ENCODE assay signal across 8 mouse cellular contexts in the genomic region with DNA sequence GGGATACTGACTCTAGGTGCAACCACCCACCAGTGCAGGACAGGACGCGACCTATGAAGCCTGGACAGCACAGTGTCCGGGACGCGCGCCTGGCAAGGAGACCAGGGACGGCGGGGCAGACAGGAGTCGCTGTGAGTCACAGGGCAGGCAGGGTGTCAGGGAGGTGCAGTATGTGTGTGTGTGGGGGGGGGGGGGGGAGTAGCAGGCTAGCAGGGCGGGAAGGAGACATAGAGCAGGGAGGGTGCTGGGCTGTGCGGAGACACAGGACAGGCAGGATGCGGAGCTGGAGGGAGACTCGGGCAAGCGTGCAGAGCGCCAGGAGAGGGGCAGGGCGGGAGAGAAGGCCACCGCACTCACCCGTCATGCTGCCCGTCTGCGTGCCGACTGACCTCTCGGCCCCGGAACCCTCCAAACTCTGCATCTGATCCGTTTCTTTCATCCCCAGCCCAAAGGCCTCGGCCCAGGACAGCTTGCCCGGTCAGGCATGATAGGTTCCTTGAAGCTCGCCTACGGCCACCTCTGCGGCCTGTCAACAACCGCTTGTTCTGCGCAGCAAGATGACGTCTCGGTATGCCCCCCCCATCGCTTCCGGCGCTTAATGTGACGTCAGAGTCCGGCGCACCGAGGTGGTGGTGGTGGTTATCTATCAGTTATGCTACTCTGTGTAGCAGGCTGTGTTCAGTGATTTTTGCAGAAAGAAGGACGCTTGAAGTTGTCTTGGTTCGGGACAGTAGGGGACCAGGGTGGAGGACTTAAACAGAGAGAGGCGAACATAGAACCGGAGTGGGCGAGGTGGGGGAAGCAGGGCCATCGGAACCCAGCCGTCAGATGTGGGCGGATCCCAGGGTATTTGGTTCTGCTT. TPM values are rescaled to one million over a fixed set of nuclear protein-coding genes. Genes with fewer than 3 reads are reported as not detected.
DNase-seq lines count a peak whose midpoint lies in the region; ATAC-seq and TF ChIP-seq lines count a peak whose summit lies in the region.

A gene (minus strand): TSS at position 562 of the 862 bp plus-strand sequence.

- no peaks in the 10 kb centered on the region for H3K9me3 ChIP-seq in heart, embryonic 15.5 days (replicated peaks)
- H3K9me3 ChIP-seq in liver, embryonic 14.5 days (ENCODE audit: control insufficient read depth, low read length) = no peaks in the 10 kb centered on the region
- H3K9me3 ChIP-seq in neural tube, embryonic 11.5 days (ENCODE audit: control insufficient read depth, low read length) = no peaks in the 10 kb centered on the region
- no peaks in the 10 kb centered on the region for H3K9me3 ChIP-seq in stomach, postnatal 0 days (ENCODE audit: control insufficient read depth, low read length)

- H3K9ac ChIP-seq in heart, embryonic 15.5 days = peak within 1 kb of the TSS; percentile 78
- H3K9ac ChIP-seq in liver, embryonic 14.5 days (replicated peaks) = peak within 1 kb of the TSS; percentile 78
- peak within 1 kb of the TSS; percentile 81 for H3K9ac ChIP-seq in neural tube, embryonic 11.5 days (ENCODE audit: low read length)
- peak within 1 kb of the TSS; percentile 92 for H3K9ac ChIP-seq in stomach, postnatal 0 days (ENCODE audit: low read length)

- ATAC-seq in CD4-positive, CD25-positive, alpha-beta regulatory T cell, adult 4 months = peak; percentile 86
- peak; percentile 86 for ATAC-seq in heart, embryonic 15.5 days (replicated peaks; ENCODE audit: insufficient number of reproducible peaks, insufficient read depth, low FRiP score, low read depth)
- ATAC-seq in liver, embryonic 14.5 days (ENCODE audit: insufficient read depth) = peak; percentile 94
- ATAC-seq in neural tube, embryonic 11.5 days (ENCODE audit: insufficient read depth, low FRiP score, low TSS enrichment) = peak; percentile 94
- ATAC-seq in stomach, postnatal 0 days (ENCODE audit: low FRiP score, low TSS enrichment) = peak; percentile 93

- TF ChIP-seq EP300 in liver, embryonic 14.5 days (IDR thresholded peaks at IDR 0.05; ENCODE audit: low read depth) = no peak
- TF ChIP-seq EP300 in stomach, postnatal 0 days (optimal IDR thresholded peaks at IDR 0.05) = no peak

- peak; percentile 72 for TF ChIP-seq CTCF in liver, embryonic 14.5 days (IDR thresholded peaks at IDR 0.05; ENCODE audit: low read depth)
- TF ChIP-seq CTCF in stomach, postnatal 0 days (IDR thresholded peaks at IDR 0.05; ENCODE audit: low read depth) = peak; percentile 56; the same call in 1 of the 2 replicates

- no peaks in the 10 kb centered on the region for H3K27me3 ChIP-seq in heart, embryonic 15.5 days
- H3K27me3 ChIP-seq in liver, embryonic 14.5 days (ENCODE audit: control insufficient read depth, insufficient read depth, low read length) = no peaks in the 10 kb centered on the region
- no peaks in the 10 kb centered on the region for H3K27me3 ChIP-seq in neural tube, embryonic 11.5 days (ENCODE audit: control insufficient read depth, insufficient read depth, low read length)
- H3K27me3 ChIP-seq in stomach, postnatal 0 days (ENCODE audit: control insufficient read depth, insufficient read depth, low read length) = no peaks in the 10 kb centered on the region

- peak within 1 kb of the TSS; percentile 79 for H3K4me2 ChIP-seq in heart, embryonic 15.5 days
- peak within 1 kb of the TSS; percentile 78 for H3K4me2 ChIP-seq in liver, embryonic 14.5 days (ENCODE audit: low read depth)
- peak within 1 kb of the TSS; percentile 66 for H3K4me2 ChIP-seq in neural tube, embryonic 11.5 days (ENCODE audit: low read depth)
- peak within 1 kb of the TSS; percentile 75 for H3K4me2 ChIP-seq in stomach, postnatal 0 days (replicated peaks; ENCODE audit: low read depth)

- DNase-seq in c-Kit-negative CD71-positive TER-119-positive erythroid progenitor cells, embryonic 14.5 days (ENCODE audit: low read depth, low spot score) = peak; percentile 87
- peak; percentile 75 for DNase-seq in fibroblast of lung, adult 2 months (ENCODE audit: low read depth)
- peak; percentile 95 for DNase-seq in kidney, postnatal 25 days
- peak; percentile 83 to 86 (median 84) for DNase-seq in liver, embryonic 14.5 days (ENCODE audit: low read depth in 3 of 3, low spot score in 3 of 3)
- DNase-seq in neural tube, embryonic 11.5 days (ENCODE audit: low spot score) = peak; percentile 93
- DNase-seq in stomach, postnatal 0 days (ENCODE audit: low spot score) = peak; percentile 97

- peak within 1 kb of the TSS; percentile 81 for H3K4me3 ChIP-seq in heart, embryonic 15.5 days
- peak within 1 kb of the TSS; percentile 78 to 90 for H3K4me3 ChIP-seq in liver, embryonic 14.5 days (ENCODE audit: insufficient read depth in 1 of 2, low read depth in 2 of 2, low read length in 2 of 2)
- H3K4me3 ChIP-seq in neural tube, embryonic 11.5 days (ENCODE audit: low read depth, low read length) = peak within 1 kb of the TSS; percentile 81
- H3K4me3 ChIP-seq in stomach, postnatal 0 days (ENCODE audit: low read depth, low read length) = peak within 1 kb of the TSS; percentile 83

- H3K36me3 ChIP-seq in heart, embryonic 15.5 days = peaks cover 7% of the 10 kb centered on the region; the same call in 1 of the 2 replicates
- no peaks in the 10 kb centered on the region; the same call in 1 of the 2 replicates for H3K36me3 ChIP-seq in liver, embryonic 14.5 days (replicated peaks; ENCODE audit: control insufficient read depth, insufficient read depth, low read depth)
- H3K36me3 ChIP-seq in neural tube, embryonic 11.5 days (ENCODE audit: control insufficient read depth, insufficient read depth, low read length) = 0 out of 2 replicates have a peak, but pooled peaks cover 2% of the 10 kb centered on the region
- no peaks in the 10 kb centered on the region for H3K36me3 ChIP-seq in stomach, postnatal 0 days (ENCODE audit: control insufficient read depth, insufficient read depth, low read length)

- peak within 1 kb of the TSS; percentile 67 for H3K27ac ChIP-seq in heart, embryonic 15.5 days
- H3K27ac ChIP-seq in liver, embryonic 14.5 days = peak within 1 kb of the TSS; percentile 32
- H3K27ac ChIP-seq in neural tube, embryonic 11.5 days (ENCODE audit: low read depth, low read length) = no peak within 1 kb of the TSS
- H3K27ac ChIP-seq in stomach, postnatal 0 days (replicated peaks) = peak within 1 kb of the TSS; percentile 75

- H3K4me1 ChIP-seq in heart, embryonic 15.5 days (replicated peaks) = peaks cover 7% of the 10 kb centered on the region
- H3K4me1 ChIP-seq in liver, embryonic 14.5 days (replicated peaks; ENCODE audit: control insufficient read depth in 2 of 2, insufficient read depth in 2 of 2, low read length in 1 of 2) = peaks cover 3 to 10% of the 10 kb centered on the region in 2 experiments
- peaks cover 5% of the 10 kb centered on the region for H3K4me1 ChIP-seq in neural tube, embryonic 11.5 days (ENCODE audit: control insufficient read depth, insufficient read depth, low read length)
- H3K4me1 ChIP-seq in stomach, postnatal 0 days (replicated peaks; ENCODE audit: control insufficient read depth, insufficient read depth) = 0 out of 2 replicates have a peak, but pooled peaks cover 3% of the 10 kb centered on the region

- 0% methylated on average over 46 of the region's 48 CpGs for WGBS in heart, embryonic 15.5 days
- WGBS in liver, embryonic 14.5 days (ENCODE audit: insufficient replicate concordance) = under 1% methylated on average over 46 of the region's 48 CpGs
- under 1% methylated on average over 43 of the region's 48 CpGs for WGBS in neural tube, embryonic 11.5 days
- WGBS in stomach, postnatal 0 days = under 1% methylated on average over 48 of the region's 48 CpGs

RNA-seq across cellular contexts. Expression of the gene that starts here (rescaled TPM):
- polyA plus RNA-seq in CD4-positive, CD25-positive, alpha-beta regulatory T cell, adult 4 months (2017; shearing (Covaris generic)) = 10 to 100 TPM; 42.8 to 44.7 TPM
- polyA plus RNA-seq in heart, embryonic 15.5 days (2015; fragmentation: Nextera tagmentation; extraction: Ambion mirVana) = 29.9 and 33.0 TPM in 2 replicates
- polyA plus RNA-seq in liver, embryonic 14.5 days (2012; rRNA removed) = 3.6 and 5.9 TPM in 2 replicates
- polyA plus RNA-seq in liver, embryonic 14.5 days (2014; fragmentation: Nextera tagmentation; extraction: Ambion mirVana) = 15.7 and 18.4 TPM in 2 replicates
- 28.7 and 35.4 TPM in 2 replicates for polyA plus RNA-seq in neural tube, embryonic 11.5 days (2014; fragmentation: Nextera tagmentation; extraction: Ambion mirVana)
- polyA plus RNA-seq in stomach, postnatal 0 days (2015; fragmentation: Nextera tagmentation; extraction: Ambion mirVana) = 24.2 and 25.1 TPM in 2 replicates
